Mouse (Mus musculus) gastrocnemius, postnatal 14 days (tissue): Measurements from ENCODE around the gene Slc22a17. TPM values are rescaled to one million over a fixed set of nuclear protein-coding genes. Genes with fewer than 3 reads are reported as not detected.

Experiments
- DNase-seq: peaks from one replicate; pipeline ENCODE4 v3.0.0; 2021; ENCODE audit warnings: mixed read lengths
- intact Hi-C: fragments of 180-260 bp; cut with DNase I; formaldehyde crosslinking; loops from one replicate; pipeline ENCODE4 v1.15.1; 2025; ENCODE audit warnings: low total_unique reads
- total RNA-seq, 2 experiments: library from RNA; stranded (reverse); gene quantifications; 2 replicates each; pipeline ENCODE4 v1.2.3; 2021

Slc22a17 gene
- total RNA-seq, 2 experiments from 2014 or later, result 5.4 to 6.3 TPM

DNA sequence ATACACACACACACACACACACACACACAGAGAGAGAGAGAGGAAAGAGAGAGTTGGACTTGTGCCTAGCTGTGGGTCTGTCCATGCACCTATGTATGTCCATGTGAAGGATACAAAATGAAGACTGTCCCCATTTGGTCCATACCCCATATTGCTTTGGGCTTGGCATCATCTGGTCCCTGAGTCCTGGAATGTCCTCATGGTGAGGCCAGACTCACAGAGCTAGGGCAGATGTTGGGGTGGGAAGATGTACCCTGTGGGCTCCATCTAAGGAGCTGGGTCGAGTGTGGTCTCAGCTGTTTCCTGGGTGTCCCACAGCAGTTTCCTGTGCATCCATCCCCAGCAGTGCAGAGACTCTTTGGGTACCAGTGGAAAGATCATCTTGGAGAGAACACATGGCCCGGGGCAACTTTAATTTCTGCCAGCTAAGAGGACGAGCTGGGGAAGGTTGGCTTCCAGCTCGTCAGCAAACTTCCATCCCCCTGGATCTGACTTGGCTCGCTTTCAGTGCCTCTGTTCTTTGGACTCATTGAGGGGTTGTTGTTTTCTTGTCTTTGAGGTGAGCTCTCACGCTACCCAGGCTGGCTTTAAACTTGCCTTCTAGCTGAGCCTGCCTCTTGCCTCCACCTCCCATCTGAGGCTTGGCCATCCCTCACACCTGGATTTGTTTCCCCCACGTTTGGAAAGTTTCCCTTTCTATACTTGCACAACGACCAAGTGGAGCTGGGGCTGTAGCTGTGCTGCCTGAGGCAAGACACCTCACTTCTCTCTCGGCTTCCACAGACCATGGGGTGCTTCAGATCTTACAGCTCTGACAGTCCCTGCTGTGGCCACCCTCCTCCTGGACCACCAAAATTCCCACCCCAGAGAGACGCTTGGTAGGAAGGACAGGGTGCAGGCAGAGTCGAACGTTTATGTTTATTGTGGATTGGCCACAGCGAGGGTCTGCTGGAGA, 28.4 kb upstream of the Slc22a17 start:
- no peak for DNase-seq
- intact Hi-C loops, result no loop called here

GRCm38 (mm10) chr14:54940176-54940530, 27.2 kb upstream of the Slc22a17 start:
- no peak for DNase-seq
- intact Hi-C loops, result no loop called here

DNA sequence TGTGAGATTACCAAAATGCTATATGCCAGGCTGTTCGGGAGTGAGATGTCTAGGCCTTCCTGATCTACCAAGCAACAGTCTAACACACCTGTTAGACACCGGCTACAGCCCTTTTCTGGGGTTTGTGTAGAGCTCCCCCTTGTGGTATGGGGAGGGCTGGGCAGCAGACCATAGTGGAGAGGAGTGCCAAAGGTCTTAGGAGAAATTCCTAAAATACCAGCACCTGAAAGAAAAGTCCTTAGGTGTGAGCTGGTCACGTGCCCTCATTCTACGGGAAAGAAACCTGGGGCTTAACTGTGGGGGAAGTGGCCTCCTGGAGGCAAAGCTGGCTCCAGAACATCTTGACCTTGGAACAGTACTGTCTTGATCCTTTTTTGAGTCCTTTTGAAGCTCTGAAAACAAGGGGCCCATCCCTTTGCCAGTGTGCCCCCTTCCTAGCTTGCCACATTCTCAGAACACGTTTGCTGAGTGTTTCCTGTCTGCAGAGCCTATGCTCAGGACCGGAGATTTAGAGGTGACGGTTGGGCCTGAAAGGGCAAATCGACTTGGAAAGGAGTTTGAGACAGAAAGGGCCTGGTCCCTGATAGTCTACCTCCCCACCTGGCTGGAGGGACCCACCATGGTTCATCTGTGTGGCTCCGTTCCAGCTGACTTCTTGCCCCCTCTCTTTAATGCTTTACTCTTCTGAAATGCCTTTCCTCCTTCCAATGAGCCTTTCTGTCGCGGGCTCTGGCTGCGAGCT, 26.7 kb upstream of the Slc22a17 start:
- DNase-seq, result peak; percentile 61
- intact Hi-C loops, result loop anchor here (5.0 to 10.0 kb wide), 2 partner anchors 37 to 95 kb away; no protein-coding TSS in a partner anchor

DNA sequence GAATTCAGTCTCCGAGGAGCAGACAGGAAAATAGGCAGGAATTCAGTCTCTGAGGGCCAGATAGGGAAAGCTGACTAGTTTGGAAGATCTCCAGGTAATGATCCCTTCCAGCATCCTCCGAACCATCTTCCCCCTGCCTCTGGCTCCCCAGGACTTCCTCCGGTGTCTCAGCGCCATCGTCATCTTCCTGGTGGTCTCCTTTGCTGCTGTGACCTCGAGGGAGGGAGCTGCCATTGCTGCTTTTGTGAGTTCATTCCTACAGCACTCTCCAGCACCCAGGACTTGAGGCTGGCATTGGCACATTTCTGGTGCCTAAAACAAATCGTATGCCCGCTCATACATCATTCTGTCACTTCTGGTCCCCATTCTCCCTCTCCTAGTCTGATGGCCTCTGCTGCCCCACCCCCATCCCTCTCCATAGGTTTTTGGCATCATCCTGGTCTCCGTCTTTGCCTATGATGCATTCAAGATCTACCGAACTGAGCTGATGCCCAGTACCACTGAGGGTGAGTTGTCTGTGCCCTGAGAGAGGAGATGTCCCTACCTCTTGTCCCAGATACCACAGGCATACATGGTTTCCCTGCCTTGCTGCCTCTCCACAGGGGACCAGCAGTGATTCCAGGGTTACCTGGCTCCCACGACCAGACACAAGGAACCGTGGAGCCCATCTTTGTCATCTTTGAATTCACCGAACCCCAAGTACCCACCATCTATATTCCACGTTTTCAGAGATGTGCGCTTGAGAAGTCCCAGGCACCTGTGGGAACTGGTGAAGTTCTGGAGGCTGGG, 25.7 kb upstream of the Slc22a17 start:
- no peak for DNase-seq
- intact Hi-C loops, result loop anchor here (5.0 to 10.0 kb wide), 2 partner anchors 36 to 94 kb away; no protein-coding TSS in a partner anchor

- DNase-seq, result no peak
- intact Hi-C loops, result loop anchor here (5.0 to 10.0 kb wide), 2 partner anchors 35 to 93 kb away; no protein-coding TSS in a partner anchor
These were observed 24.6 kb upstream of the Slc22a17 start for GRCm38 (mm10) chr14:54937361-54938182.

DNA sequence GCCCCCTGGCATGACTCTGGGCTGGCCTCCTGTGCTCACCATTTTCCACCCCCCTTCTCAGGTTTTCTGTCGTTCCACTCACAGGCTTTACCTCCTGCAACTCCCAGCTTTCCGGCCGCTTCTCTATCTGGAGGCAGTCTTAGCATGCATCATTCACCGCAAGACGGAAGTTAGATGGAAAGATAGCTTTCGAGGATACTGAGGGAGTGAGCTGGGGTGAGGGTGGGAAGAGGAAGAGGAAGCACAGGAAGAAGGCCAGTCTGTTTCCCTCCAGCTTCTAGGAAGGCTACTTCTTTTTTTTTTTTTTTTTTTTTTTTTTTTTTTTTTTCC, 23.9 kb upstream of the Slc22a17 start:
- no peak for DNase-seq
- intact Hi-C loops, result loop anchor here (5.0 to 10.0 kb wide), 2 partner anchors 34 to 92 kb away; no protein-coding TSS in a partner anchor

DNA sequence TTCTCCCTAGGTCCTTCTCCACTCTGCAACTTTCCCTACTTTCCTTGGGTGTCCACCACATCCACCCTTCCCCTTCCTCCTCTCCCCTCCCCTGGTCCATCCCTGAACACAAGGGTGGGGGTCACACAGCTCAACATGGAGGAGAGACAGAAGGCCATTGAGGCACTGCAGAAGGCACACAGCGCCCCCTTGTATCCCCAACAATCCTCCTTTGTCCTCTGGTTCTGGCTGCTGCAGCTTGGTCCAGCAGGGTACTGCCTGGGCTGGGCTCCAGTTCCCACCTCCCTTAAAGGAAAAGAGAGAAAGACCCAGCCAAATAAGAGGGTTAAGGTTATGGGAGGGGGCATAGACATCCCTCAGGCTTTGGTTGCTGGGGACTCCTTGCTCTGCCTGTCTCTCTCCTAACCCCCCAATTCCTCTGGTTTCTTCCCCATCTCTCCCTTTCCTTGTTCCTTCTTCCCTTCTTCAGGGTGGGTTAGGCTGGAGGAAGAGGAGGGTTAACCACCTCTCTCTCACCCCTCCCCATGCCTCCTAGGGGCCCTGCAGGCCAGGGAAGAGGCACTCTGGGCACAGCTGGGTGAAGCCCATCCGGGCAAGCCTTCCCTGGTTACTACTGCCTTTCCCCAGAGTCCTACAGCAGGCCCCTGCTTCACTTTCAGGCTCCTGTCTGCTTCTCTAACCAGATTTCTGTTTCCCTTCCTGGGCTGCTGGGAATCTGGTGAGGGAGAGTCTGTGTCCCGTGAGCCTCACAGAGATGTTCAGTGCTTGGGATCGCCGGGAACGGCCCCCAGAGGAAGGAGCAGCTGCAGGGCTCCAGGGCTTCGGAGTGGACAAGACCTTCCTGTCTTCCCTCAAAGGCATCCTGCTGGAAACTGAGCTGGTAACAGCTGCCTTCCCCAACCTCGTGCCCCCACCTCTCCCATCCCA, 23.2 kb upstream of the Slc22a17 start, which contains the start of gene Cmtm5:
Gene Cmtm5, plus strand, starts transcription at position 358 of the 927 bp plus-strand sequence.
- intact Hi-C loops, result loop anchor here (5.0 to 10.0 kb wide), 2 partner anchors 34 to 91 kb away; no protein-coding TSS in a partner anchor
- DNase-seq, result no peak

GRCm38 (mm10) chr14:54932645-54933150, 19.8 kb upstream of the Slc22a17 start, which contains the start of gene Il25:
Gene Il25, plus strand, starts transcription at chr14:54932695.
- DNase-seq, result no peak
- intact Hi-C loops, result loop anchor here (10.0 kb wide), 1 partner anchor 88 kb away; no protein-coding TSS in a partner anchor

GRCm38 (mm10) chr14:54930431-54930830, 17.5 kb upstream of the Slc22a17 start:
- no peak for DNase-seq
- intact Hi-C loops, result loop anchor here (10.0 kb wide), 1 partner anchor 86 kb away; no protein-coding TSS in a partner anchor

- intact Hi-C loops, result loop anchor here (10.0 kb wide), 1 partner anchor 85 kb away; no protein-coding TSS in a partner anchor
- DNase-seq, result no peak
These were observed 16.9 kb upstream of the Slc22a17 start for GRCm38 (mm10) chr14:54929801-54930200.

GRCm38 (mm10) chr14:54927296-54927695, 14.4 kb upstream of the Slc22a17 start:
- no peak for DNase-seq
- intact Hi-C loops, result no loop called here

GRCm38 (mm10) chr14:54926401-54927158, 13.6 kb upstream of the Slc22a17 start:
- peak; percentile 79 for DNase-seq

GRCm38 (mm10) chr14:54925349-54926342, 12.7 kb upstream of the Slc22a17 start, which contains the start of gene Efs:
Gene Efs, minus strand, starts transcription at chr14:54926126.
- intact Hi-C loops, result no loop called here
- DNase-seq, result peak; percentile 78

More at GRCm38 (mm10) chr14:54926401-54927158, 13.6 kb upstream of the Slc22a17 start:
- intact Hi-C loops, result no loop called here

DNA sequence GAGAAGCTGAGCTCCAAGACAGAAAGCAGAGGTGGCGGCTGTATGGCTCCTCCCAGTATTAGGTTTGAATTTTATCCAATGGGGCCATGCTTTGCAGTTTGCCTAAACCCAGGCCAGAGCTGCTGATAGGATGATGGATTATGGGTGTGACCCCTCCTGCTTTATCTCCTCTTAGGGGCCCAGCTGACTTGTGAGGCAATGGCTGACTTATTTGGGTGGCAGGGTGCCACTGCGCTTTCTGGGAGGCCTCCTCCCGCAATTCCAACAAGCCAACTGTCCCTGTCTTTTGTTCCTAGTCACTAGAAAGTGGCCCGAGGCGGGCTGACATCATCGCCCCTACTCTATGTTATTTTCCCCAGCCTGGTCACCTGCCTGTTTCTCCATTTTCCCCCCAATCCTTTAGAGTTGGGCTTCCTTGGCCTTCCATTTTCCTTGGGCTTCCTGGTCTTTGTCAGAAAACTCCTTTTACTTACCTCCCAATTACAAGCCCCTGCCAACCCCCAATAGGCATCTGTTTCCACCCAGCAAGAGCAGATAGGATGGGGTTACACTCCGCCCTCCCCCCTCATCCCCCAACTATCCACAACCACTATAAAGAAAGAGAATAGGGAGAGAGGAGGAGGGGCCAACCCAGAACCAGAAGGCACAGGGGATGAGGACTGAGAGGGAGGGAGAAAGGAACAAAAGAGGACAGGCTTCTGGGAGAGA, 11.9 kb upstream of the Slc22a17 start:
- peak; percentile 72 for DNase-seq

More for the DNA sequence above, 11.9 kb upstream of the Slc22a17 start:
- intact Hi-C loops, result no loop called here
